Mouse (Mus musculus): Measurements from ENCODE around the gene Crabp2. TPM values are rescaled to one million over a fixed set of nuclear protein-coding genes. Genes with fewer than 3 reads are reported as not detected.

Crabp2 gene
- polyA plus RNA-seq, 1 experiment, result 67.6 TPM

DNA sequence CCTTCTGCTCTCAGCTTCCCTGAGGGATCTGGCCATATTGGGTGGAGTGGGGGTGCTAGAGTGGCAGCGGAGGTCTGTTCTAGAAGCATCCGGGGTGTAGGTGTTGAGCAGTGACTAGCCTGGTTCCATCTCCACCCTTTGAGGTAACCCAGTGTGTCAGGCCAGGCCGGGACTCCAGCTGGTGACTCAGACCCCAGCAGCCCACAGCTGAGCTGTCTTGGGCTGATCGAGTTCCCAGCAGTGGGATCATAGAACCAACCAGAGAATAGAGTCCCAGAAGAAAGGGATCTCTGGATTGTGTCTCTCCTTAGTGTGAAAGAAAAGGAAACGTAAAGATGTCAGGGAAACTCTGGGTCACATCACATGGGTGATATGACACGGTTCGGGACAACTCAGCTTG lies 10.9 kb downstream of the Crabp2 start:
- Histone ChIP-seq H3K4me3 (no peak overlapping the region), H3K79me2 (ENCODE audit: control insufficient read depth, insufficient read depth) (no peaks in the 10 kb centered on the region), H3K27me3 (ENCODE audit: control insufficient read depth, insufficient read depth, insufficient read length) (no peaks in the 10 kb centered on the region), H3K36me3 (ENCODE audit: control insufficient read depth, insufficient read depth) (no peaks in the 10 kb centered on the region), H3K4me2 (ENCODE audit: low read depth) (peak overlapping the region; percentile 88), H3ac (ENCODE audit: control insufficient read depth, insufficient read length) (no peak overlapping the region)
- TF ChIP-seq MYOG (IDR thresholded peaks at IDR 0.05; ENCODE audit: control insufficient read depth in 1 of 3, insufficient read depth in 1 of 3, insufficient read length in 2 of 3, low read depth in 2 of 3) (peak in 1 of 3 experiments; percentile 60), TCF12 (IDR thresholded peaks at IDR 0.05; ENCODE audit: insufficient read depth, poor library complexity, severe bottlenecking) (no peak), POLR2A (IDR thresholded peaks at IDR 0.05; ENCODE audit: insufficient read length, low read depth) (no peak), E2F4 (IDR thresholded peaks at IDR 0.05; ENCODE audit: insufficient read depth) (no peak), MYOD1 (IDR thresholded peaks at IDR 0.05; ENCODE audit: control insufficient read depth in 1 of 3, insufficient read length in 2 of 3, low read depth in 2 of 3) (peak in 2 of 3 experiments; percentile 16 to 48)

- TF ChIP-seq SRF (IDR thresholded peaks at IDR 0.05; ENCODE audit: control insufficient read depth, insufficient read length, low read depth) (no peak), USF1 (IDR thresholded peaks at IDR 0.05; ENCODE audit: low read depth) (no peak), MYOD1 (IDR thresholded peaks at IDR 0.05; ENCODE audit: control insufficient read depth in 1 of 3, insufficient read length in 2 of 3, low read depth in 2 of 3) (no peak), MYOG (IDR thresholded peaks at IDR 0.05; ENCODE audit: control insufficient read depth in 1 of 3, insufficient read depth in 1 of 3, insufficient read length in 2 of 3, low read depth in 2 of 3) (no peak), CEBPB (IDR thresholded peaks at IDR 0.05; ENCODE audit: insufficient read depth, poor library complexity, severe bottlenecking) (no peak), TCF12 (IDR thresholded peaks at IDR 0.05; ENCODE audit: insufficient read depth, poor library complexity, severe bottlenecking) (no peak), MAX (IDR thresholded peaks at IDR 0.05; ENCODE audit: low read depth) (no peak), POLR2A (IDR thresholded peaks at IDR 0.05; ENCODE audit: insufficient read length, low read depth) (no peak), E2F4 (IDR thresholded peaks at IDR 0.05; ENCODE audit: insufficient read depth) (no peak), REST (IDR thresholded peaks at IDR 0.05; ENCODE audit: insufficient read depth, insufficient read length) (no peak), TCF3 (IDR thresholded peaks at IDR 0.05; ENCODE audit: insufficient read length, low read depth) (no peak), POLR2AphosphoS2 (IDR thresholded peaks at IDR 0.05; ENCODE audit: insufficient read length, low read depth) (no peak)
- no peaks in the 10 kb centered on the region for H3K27me3 ChIP-seq (ENCODE audit: control insufficient read depth, insufficient read depth, insufficient read length)
- no peaks in the 10 kb centered on the region for H3K36me3 ChIP-seq (ENCODE audit: control insufficient read depth, insufficient read depth)
- no peaks in the 10 kb centered on the region for H3K79me2 ChIP-seq (ENCODE audit: control insufficient read depth, insufficient read depth)
- peak overlapping the region; percentile 88 for H3K4me2 ChIP-seq (ENCODE audit: low read depth)
- H3K4me3 ChIP-seq, result peak overlapping the region; percentile 14
- no peak overlapping the region for H3ac ChIP-seq (ENCODE audit: control insufficient read depth, insufficient read length)
Measured at GRCm38 (mm10) chr3:87960191-87960585, 11.7 kb downstream of the Crabp2 start.

DNA sequence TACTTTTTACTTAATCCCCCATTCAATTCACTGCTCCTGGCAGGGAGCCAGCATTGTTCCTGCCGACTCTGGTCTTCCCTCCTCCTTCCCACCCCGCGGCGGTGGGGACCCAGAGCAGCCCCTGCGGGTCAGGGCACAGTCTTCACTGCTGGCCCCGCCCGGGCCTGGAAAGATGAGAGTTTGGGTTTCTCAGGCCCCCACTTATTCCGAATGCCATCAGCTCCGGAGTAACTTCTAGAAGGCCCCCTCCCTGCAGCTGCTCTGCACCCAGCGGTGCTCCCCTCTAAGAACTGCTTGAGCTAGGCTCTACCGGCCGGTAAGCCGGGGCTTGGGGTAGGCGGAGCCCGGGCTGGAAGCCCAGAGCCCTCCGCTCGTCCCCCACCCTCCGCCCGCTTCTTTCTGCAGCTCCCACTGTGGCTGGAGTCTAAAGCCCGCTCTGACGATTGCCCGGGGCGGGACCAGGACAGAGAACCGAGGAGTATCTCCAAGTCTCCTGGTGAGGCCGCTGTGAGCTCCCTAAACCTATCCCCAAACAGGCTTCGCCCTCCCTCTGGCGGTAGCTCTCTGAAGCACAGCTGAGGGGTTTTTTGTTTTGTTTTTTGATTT lies 12.2 kb downstream of the Crabp2 start:
- no peaks in the 10 kb centered on the region for H3K36me3 ChIP-seq (ENCODE audit: control insufficient read depth, insufficient read depth)
- peak overlapping the region; percentile 14 for H3K4me3 ChIP-seq
- TF ChIP-seq USF1 (IDR thresholded peaks at IDR 0.05; ENCODE audit: low read depth) (no peak), E2F4 (IDR thresholded peaks at IDR 0.05; ENCODE audit: insufficient read depth) (peak; percentile 30), POLR2A (IDR thresholded peaks at IDR 0.05; ENCODE audit: insufficient read length, low read depth) (peak; percentile 34)
- H3K4me2 ChIP-seq (ENCODE audit: low read depth), result peak overlapping the region; percentile 88
- no peaks in the 10 kb centered on the region for H3K79me2 ChIP-seq (ENCODE audit: control insufficient read depth, insufficient read depth)
- no peak overlapping the region for H3ac ChIP-seq (ENCODE audit: control insufficient read depth, insufficient read length)
- H3K27me3 ChIP-seq (ENCODE audit: control insufficient read depth, insufficient read depth, insufficient read length), result no peaks in the 10 kb centered on the region

GRCm38 (mm10) chr3:87970184-87970938 lies 21.9 kb downstream of the Crabp2 start:
- no peak for TF ChIP-seq USF1 (IDR thresholded peaks at IDR 0.05; ENCODE audit: low read depth)
- no peak for TF ChIP-seq MAX (IDR thresholded peaks at IDR 0.05; ENCODE audit: low read depth)
- peak overlapping the region; percentile 100 for H3K4me3 ChIP-seq
- peak overlapping the region; percentile 93 for H3K4me2 ChIP-seq (ENCODE audit: low read depth)
- H3K27me3 ChIP-seq (ENCODE audit: control insufficient read depth, insufficient read depth, insufficient read length), result no peaks in the 10 kb centered on the region
- peak overlapping the region; percentile 98 for H3ac ChIP-seq (ENCODE audit: control insufficient read depth, insufficient read length)
- H3K79me2 ChIP-seq (ENCODE audit: control insufficient read depth, insufficient read depth), result peaks cover 40% of the 10 kb centered on the region
- H3K36me3 ChIP-seq (ENCODE audit: control insufficient read depth, insufficient read depth), result peaks cover 17% of the 10 kb centered on the region

DNA sequence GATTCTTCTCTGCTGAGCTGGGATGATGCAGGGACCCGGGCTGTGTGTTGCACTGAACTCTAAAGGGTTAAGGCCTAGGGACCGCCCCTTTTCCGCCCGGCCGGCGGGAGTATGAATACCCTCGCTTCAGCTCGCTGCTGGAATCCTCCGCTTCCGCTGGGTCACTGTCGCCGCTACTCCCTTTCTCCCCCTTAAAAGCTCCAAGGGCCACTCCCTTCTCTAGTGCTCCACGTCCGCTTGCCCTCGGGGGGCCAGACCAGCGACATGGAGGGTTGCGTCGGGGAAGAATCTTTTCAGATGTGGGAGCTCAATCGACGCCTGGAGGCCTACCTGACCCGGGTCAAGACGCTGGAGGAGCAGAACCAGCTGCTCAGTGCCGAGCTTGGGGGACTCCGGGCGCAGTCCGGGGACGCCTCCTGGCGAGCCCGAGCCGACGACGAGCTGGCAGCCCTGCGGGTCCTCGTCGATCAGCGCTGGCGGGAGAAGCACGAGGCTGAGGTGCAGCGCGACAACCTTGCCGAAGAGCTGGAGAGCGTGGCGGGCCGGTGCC lies 22.5 kb downstream of the Crabp2 start, which contains the start of gene Nes:
TSS of gene Nes (plus strand) at position 140 of the 550 bp plus-strand sequence.
- H3ac ChIP-seq (ENCODE audit: control insufficient read depth, insufficient read length), result peak within 1 kb of the TSS; percentile 98
- peak; percentile 84 for TF ChIP-seq POLR2A (IDR thresholded peaks at IDR 0.05; ENCODE audit: insufficient read length, low read depth)
- TF ChIP-seq E2F4 (IDR thresholded peaks at IDR 0.05; ENCODE audit: insufficient read depth), result peak; percentile 83
- no peak for TF ChIP-seq MAX (IDR thresholded peaks at IDR 0.05; ENCODE audit: low read depth)
- no peak for TF ChIP-seq TCF12 (IDR thresholded peaks at IDR 0.05; ENCODE audit: insufficient read depth, poor library complexity, severe bottlenecking)
- peak in 1 of 3 experiments; percentile 28 for TF ChIP-seq MYOD1 (IDR thresholded peaks at IDR 0.05; ENCODE audit: control insufficient read depth in 1 of 3, insufficient read length in 2 of 3, low read depth in 2 of 3)
- peak; percentile 96 for TF ChIP-seq POLR2AphosphoS2 (IDR thresholded peaks at IDR 0.05; ENCODE audit: insufficient read length, low read depth)
- peak in 1 of 3 experiments; percentile 50 for TF ChIP-seq MYOG (IDR thresholded peaks at IDR 0.05; ENCODE audit: control insufficient read depth in 1 of 3, insufficient read depth in 1 of 3, insufficient read length in 2 of 3, low read depth in 2 of 3)
- peaks cover 23% of the 10 kb centered on the region for H3K36me3 ChIP-seq (ENCODE audit: control insufficient read depth, insufficient read depth)
- peak within 1 kb of the TSS; percentile 100 for H3K4me3 ChIP-seq
- peak within 1 kb of the TSS; percentile 93 for H3K4me2 ChIP-seq (ENCODE audit: low read depth)
- peaks cover 46% of the 10 kb centered on the region for H3K79me2 ChIP-seq (ENCODE audit: control insufficient read depth, insufficient read depth)
- no peaks in the 10 kb centered on the region for H3K27me3 ChIP-seq (ENCODE audit: control insufficient read depth, insufficient read depth, insufficient read length)

All from myocyte (in vitro differentiated cells).